Mouse (Mus musculus): Measurements from ENCODE around the gene AL732309.1. TPM values are rescaled to one million over a fixed set of nuclear protein-coding genes. Genes with fewer than 3 reads are reported as not detected.

Gene AL732309.1
- 1 to 10 TPM; 1.3 to 1.4 TPM for total RNA-seq (2021)
- long read RNA-seq, experiment 1, partial matches to known transcripts: 0 of 1 reads
- long read RNA-seq, experiment 1, other reads (novel, unspliced or antisense): 0 of 1 reads
- long read RNA-seq, experiment 2, partial matches to known transcripts: 0 of 2 reads
- long read RNA-seq, experiment 2, other reads (novel, unspliced or antisense): 0 of 2 reads

- no peak for DNase-seq (ENCODE audit: low spot score)
Observed at GRCm38 (mm10) chr2:25246183-25247072, at the start of gene AL732309.1. Gene AL732309.1, minus strand, starts transcription at chr2:25246863.

GRCm38 (mm10) chr2:25293706-25294105, 47.0 kb upstream of the AL732309.1 start:
- no peak for DNase-seq (ENCODE audit: low spot score)

GRCm38 (mm10) chr2:25292856-25293255, 46.2 kb upstream of the AL732309.1 start:
- peak; percentile 75 for DNase-seq (ENCODE audit: low spot score)

- DNase-seq (ENCODE audit: low spot score): peak; percentile 28
Observed at GRCm38 (mm10) chr2:25292054-25292544, 45.4 kb upstream of the AL732309.1 start.

GRCm38 (mm10) chr2:25291184-25292053, 44.8 kb upstream of the AL732309.1 start:
- no peak for DNase-seq (ENCODE audit: low spot score)

GRCm38 (mm10) chr2:25290816-25291130, 44.1 kb upstream of the AL732309.1 start:
- no peak for DNase-seq (ENCODE audit: low spot score)

GRCm38 (mm10) chr2:25290101-25290815, 43.6 kb upstream of the AL732309.1 start:
- no peak for DNase-seq (ENCODE audit: low spot score)

GRCm38 (mm10) chr2:25289651-25290050, 43.0 kb upstream of the AL732309.1 start, which contains the start of gene Lrrc26:
Gene Lrrc26, plus strand, starts transcription at chr2:25289915.
- peak; percentile 43 for DNase-seq (ENCODE audit: low spot score)

GRCm38 (mm10) chr2:25288734-25289345, 42.2 kb upstream of the AL732309.1 start:
- DNase-seq (ENCODE audit: low spot score): no peak

- DNase-seq (ENCODE audit: low spot score): no peak
Observed at GRCm38 (mm10) chr2:25287927-25288649, 41.4 kb upstream of the AL732309.1 start, which contains the start of gene Tmem210. Gene Tmem210, plus strand, starts transcription at chr2:25288145.

- DNase-seq (ENCODE audit: low spot score): no peak
Observed at GRCm38 (mm10) chr2:25286837-25287636, 40.4 kb upstream of the AL732309.1 start.

- no peak for DNase-seq (ENCODE audit: low spot score)
Observed at GRCm38 (mm10) chr2:25286314-25286713, 39.7 kb upstream of the AL732309.1 start.

- no peak for DNase-seq (ENCODE audit: low spot score)
Observed at GRCm38 (mm10) chr2:25285551-25285950, 38.9 kb upstream of the AL732309.1 start.

GRCm38 (mm10) chr2:25278928-25279882, 32.5 kb upstream of the AL732309.1 start:
- DNase-seq (ENCODE audit: low spot score): peak; percentile 75

GRCm38 (mm10) chr2:25273010-25273409, 26.3 kb upstream of the AL732309.1 start:
- no peak for DNase-seq (ENCODE audit: low spot score)

GRCm38 (mm10) chr2:25272515-25272914, 25.9 kb upstream of the AL732309.1 start:
- no peak for DNase-seq (ENCODE audit: low spot score)

- peak; percentile 97 for DNase-seq (ENCODE audit: low spot score)
Observed at GRCm38 (mm10) chr2:25271827-25272511, 25.3 kb upstream of the AL732309.1 start, which contains the start of the genes Ssna1 and Anapc2. Gene Ssna1, minus strand, starts transcription at chr2:25272438. Gene Anapc2, plus strand, starts transcription at chr2:25272478.
